Mouse (Mus musculus): ENCODE results near the gene Setdb1. TPM values are rescaled to one million over a fixed set of nuclear protein-coding genes. Genes with fewer than 3 reads are reported as not detected.

Setdb1 gene
- polyA plus RNA-seq, 1 experiment from 2014 or later, result 27.7 TPM

- Histone ChIP-seq H3K4me3 (ENCODE audit: inconsistent target) (no peak overlapping the region), H3K27ac (no peak overlapping the region), H3K36me3 (ENCODE audit: inconsistent target) (peaks cover 45% of the 10 kb centered on the region), H3K79me2 (ENCODE audit: inconsistent target) (peaks cover 42% of the 10 kb centered on the region)
- WGBS (ENCODE audit: missing documents), result 77% methylated on average over 4 of the region's 4 CpGs
Observed at GRCm38 (mm10) chr3:95291041-95291440, 66.0 kb downstream of the Setdb1 start.

GRCm38 (mm10) chr3:95290156-95290555 is 66.8 kb downstream of the Setdb1 start:
- peaks cover 38% of the 10 kb centered on the region for H3K36me3 ChIP-seq (ENCODE audit: inconsistent target)

GRCm38 (mm10) chr3:95289419-95289818 is 67.6 kb downstream of the Setdb1 start:
- H3K79me2 ChIP-seq (ENCODE audit: inconsistent target), result peaks cover 58% of the 10 kb centered on the region
- H3K4me3 ChIP-seq (ENCODE audit: inconsistent target), result no peak overlapping the region
- WGBS (ENCODE audit: missing documents), result 94% methylated on average over 4 of the region's 4 CpGs
- no peak overlapping the region for H3K27ac ChIP-seq
- peaks cover 34% of the 10 kb centered on the region for H3K36me3 ChIP-seq (ENCODE audit: inconsistent target)

More at GRCm38 (mm10) chr3:95290156-95290555, 66.8 kb downstream of the Setdb1 start:
- Histone ChIP-seq H3K27ac (no peak overlapping the region), H3K4me3 (ENCODE audit: inconsistent target) (no peak overlapping the region), H3K79me2 (ENCODE audit: inconsistent target) (peaks cover 50% of the 10 kb centered on the region)
- WGBS (ENCODE audit: missing documents), result 91% methylated on average over 6 of the region's 6 CpGs

- Histone ChIP-seq H3K27ac (peak overlapping the region; percentile 96), H3K79me2 (ENCODE audit: inconsistent target) (peaks cover 73% of the 10 kb centered on the region), H3K36me3 (ENCODE audit: inconsistent target) (peaks cover 34% of the 10 kb centered on the region), H3K4me3 (ENCODE audit: inconsistent target) (no peak overlapping the region)
- WGBS (ENCODE audit: missing documents), result 100% methylated on average over 1 of the region's 3 CpGs
Observed at GRCm38 (mm10) chr3:95287541-95287940, 69.5 kb downstream of the Setdb1 start.

- H3K4me3 ChIP-seq (ENCODE audit: inconsistent target), result peak overlapping the region; percentile 1; the same call in 1 of the 2 replicates
- H3K79me2 ChIP-seq (ENCODE audit: inconsistent target), result peaks cover 74% of the 10 kb centered on the region
- peak overlapping the region; percentile 96 for H3K27ac ChIP-seq
- WGBS (ENCODE audit: missing documents), result 65% methylated on average over 7 of the region's 7 CpGs
- H3K36me3 ChIP-seq (ENCODE audit: inconsistent target), result peaks cover 34% of the 10 kb centered on the region
Observed at GRCm38 (mm10) chr3:95286510-95286909, 70.5 kb downstream of the Setdb1 start.

- H3K4me3 ChIP-seq (ENCODE audit: inconsistent target), result no peak overlapping the region; the same call in 1 of the 2 replicates
- H3K36me3 ChIP-seq (ENCODE audit: inconsistent target), result peaks cover 34% of the 10 kb centered on the region
- H3K27ac ChIP-seq, result peak overlapping the region; percentile 96
- WGBS (ENCODE audit: missing documents), result 89% methylated on average over 5 of the region's 5 CpGs
- peaks cover 78% of the 10 kb centered on the region for H3K79me2 ChIP-seq (ENCODE audit: inconsistent target)
Observed at GRCm38 (mm10) chr3:95286011-95286410, 71.0 kb downstream of the Setdb1 start.

- Histone ChIP-seq H3K27ac (peak overlapping the region; percentile 96), H3K36me3 (ENCODE audit: inconsistent target) (peaks cover 29% of the 10 kb centered on the region)
- whole genome bisulfite sequencing (ENCODE audit: missing documents), result 98% methylated on average over 5 of the region's 5 CpGs
Observed at GRCm38 (mm10) chr3:95285390-95285789, 71.6 kb downstream of the Setdb1 start.

GRCm38 (mm10) chr3:95284501-95285281 is 72.3 kb downstream of the Setdb1 start:
- Histone ChIP-seq H3K79me2 (ENCODE audit: inconsistent target) (peaks cover 84% of the 10 kb centered on the region), H3K4me3 (ENCODE audit: inconsistent target) (peak overlapping the region; percentile 91), H3K36me3 (ENCODE audit: inconsistent target) (peaks cover 22% of the 10 kb centered on the region), H3K27ac (peak overlapping the region; percentile 96)
- WGBS (ENCODE audit: missing documents), result 92% methylated on average over 11 of the region's 12 CpGs

More at GRCm38 (mm10) chr3:95285390-95285789, 71.6 kb downstream of the Setdb1 start:
- H3K4me3 ChIP-seq (ENCODE audit: inconsistent target), result no peak overlapping the region; the same call in 1 of the 2 replicates
- H3K79me2 ChIP-seq (ENCODE audit: inconsistent target), result peaks cover 85% of the 10 kb centered on the region

GRCm38 (mm10) chr3:95284062-95284461 is 72.9 kb downstream of the Setdb1 start:
- H3K27ac ChIP-seq, result peak overlapping the region; percentile 96
- H3K79me2 ChIP-seq (ENCODE audit: inconsistent target), result peaks cover 84% of the 10 kb centered on the region
- H3K36me3 ChIP-seq (ENCODE audit: inconsistent target), result peaks cover 16% of the 10 kb centered on the region
- peak overlapping the region; percentile 91 for H3K4me3 ChIP-seq (ENCODE audit: inconsistent target)
- WGBS (ENCODE audit: missing documents), result 20% methylated on average over 1 of the region's 1 CpGs

- Histone ChIP-seq H3K4me3 (ENCODE audit: inconsistent target) (peak overlapping the region; percentile 91), H3K27ac (peak overlapping the region; percentile 96), H3K36me3 (ENCODE audit: inconsistent target) (peaks cover 13% of the 10 kb centered on the region), H3K79me2 (ENCODE audit: inconsistent target) (peaks cover 86% of the 10 kb centered on the region)
- WGBS (ENCODE audit: missing documents), result 2% methylated on average over 7 of the region's 7 CpGs
Observed at GRCm38 (mm10) chr3:95283589-95283941, 73.4 kb downstream of the Setdb1 start.

- H3K36me3 ChIP-seq (ENCODE audit: inconsistent target), result peaks cover 8% of the 10 kb centered on the region
- peak overlapping the region; percentile 96 for H3K27ac ChIP-seq
- peak overlapping the region; percentile 91 for H3K4me3 ChIP-seq (ENCODE audit: inconsistent target)
- WGBS (ENCODE audit: missing documents), result 1% methylated on average over 51 of the region's 51 CpGs
- peaks cover 86% of the 10 kb centered on the region for H3K79me2 ChIP-seq (ENCODE audit: inconsistent target)
Observed at GRCm38 (mm10) chr3:95282865-95283588, 74.0 kb downstream of the Setdb1 start.

GRCm38 (mm10) chr3:95282381-95282864 is 74.6 kb downstream of the Setdb1 start:
- Histone ChIP-seq H3K36me3 (ENCODE audit: inconsistent target) (peaks cover 2% of the 10 kb centered on the region; the same call in 1 of the 2 replicates), H3K4me3 (ENCODE audit: inconsistent target) (peak overlapping the region; percentile 91), H3K79me2 (ENCODE audit: inconsistent target) (peaks cover 86% of the 10 kb centered on the region), H3K27ac (peak overlapping the region; percentile 96)
- 2% methylated on average over 11 of the region's 11 CpGs for WGBS (ENCODE audit: missing documents)

GRCm38 (mm10) chr3:95281216-95282126 is 75.5 kb downstream of the Setdb1 start, which contains the start of the genes Mindy1 and Prune1:
TSS of gene Mindy1 (plus strand) at chr3:95281345.
TSS of gene Prune1 (minus strand) at chr3:95282076.
- under 1% methylated on average over 46 of the region's 53 CpGs for WGBS (ENCODE audit: missing documents)

GRCm38 (mm10) chr3:95280747-95281146 is 76.3 kb downstream of the Setdb1 start:
- Histone ChIP-seq H3K79me2 (ENCODE audit: inconsistent target) (peaks cover 86% of the 10 kb centered on the region), H3K36me3 (ENCODE audit: inconsistent target) (no peaks in the 10 kb centered on the region), H3K27ac (peak overlapping the region; percentile 96), H3K4me3 (ENCODE audit: inconsistent target) (peak overlapping the region; percentile 91)
- WGBS (ENCODE audit: missing documents), result 11% methylated on average over 7 of the region's 8 CpGs

More at GRCm38 (mm10) chr3:95281216-95282126, 75.5 kb downstream of the Setdb1 start, which contains the start of the genes Mindy1 and Prune1:
- peak within 1 kb of the TSS; percentile 96 for H3K27ac ChIP-seq
- H3K4me3 ChIP-seq (ENCODE audit: inconsistent target), result peak within 1 kb of the TSS; percentile 91
- no peaks in the 10 kb centered on the region for H3K36me3 ChIP-seq (ENCODE audit: inconsistent target)
- H3K79me2 ChIP-seq (ENCODE audit: inconsistent target), result peaks cover 86% of the 10 kb centered on the region
